Mouse (Mus musculus): ENCODE measurements around the gene Ovol2.

Gene Ovol2

GRCm38 (mm10) chr2:144267004-144267730 lies 64.8 kb downstream of the Ovol2 start:
- DNase-seq (ENCODE audit: low spot score) = no peak

GRCm38 (mm10) chr2:144265916-144266683 lies 65.8 kb downstream of the Ovol2 start:
- no peak for DNase-seq (ENCODE audit: low spot score)

GRCm38 (mm10) chr2:144265120-144265488 lies 66.8 kb downstream of the Ovol2 start:
- no peak for DNase-seq (ENCODE audit: low spot score)

- no peak for DNase-seq (ENCODE audit: low spot score)
Observed at GRCm38 (mm10) chr2:144264398-144265119, 67.4 kb downstream of the Ovol2 start.

- DNase-seq (ENCODE audit: low spot score) = no peak
Observed at GRCm38 (mm10) chr2:144262837-144263236, 69.1 kb downstream of the Ovol2 start.

Data from lung, postnatal 25 days (tissue).